Mouse (Mus musculus) heart, postnatal 4 days (tissue): ENCODE results near the gene Hus1. TPM values are rescaled to one million over a fixed set of nuclear protein-coding genes. Genes with fewer than 3 reads are reported as not detected.

ENCODE experiments used
- DNase-seq: peaks from one replicate; pipeline ENCODE4 v3.0.0; 2021
- total RNA-seq, 2 experiments: library from RNA; stranded (reverse); gene quantifications; 2 replicates each; pipeline ENCODE4 v1.2.3; 2021

Gene Hus1
- 10 to 100 TPM; 17.4 to 17.6 TPM for total RNA-seq

- peak; percentile 94 for DNase-seq
These were observed at the start of gene Hus1 for GRCm38 (mm10) chr11:9010853-9011339. TSS of gene Hus1 (minus strand) at chr11:9011191.

GRCm38 (mm10) chr11:9060484-9060883 is 49.5 kb upstream of the Hus1 start:
- no peak for DNase-seq

GRCm38 (mm10) chr11:9060029-9060428 is 49.0 kb upstream of the Hus1 start:
- DNase-seq: no peak

- DNase-seq: no peak
These were observed 46.7 kb upstream of the Hus1 start for GRCm38 (mm10) chr11:9057711-9058110.

- DNase-seq: no peak
These were observed 45.9 kb upstream of the Hus1 start for GRCm38 (mm10) chr11:9056937-9057336.

- DNase-seq: no peak
These were observed 40.9 kb upstream of the Hus1 start for GRCm38 (mm10) chr11:9051895-9052294.

GRCm38 (mm10) chr11:9050241-9050640 is 39.2 kb upstream of the Hus1 start:
- DNase-seq: no peak

GRCm38 (mm10) chr11:9048703-9049060 is 37.7 kb upstream of the Hus1 start, which contains the start of gene Sun3:
TSS of gene Sun3 (minus strand) at chr11:9048991.
- DNase-seq: no peak

- peak; percentile 90 for DNase-seq
These were observed 37.2 kb upstream of the Hus1 start, which contains the start of gene Gm11992 for GRCm38 (mm10) chr11:9048011-9048702. TSS of gene Gm11992 (plus strand) at chr11:9048594.

GRCm38 (mm10) chr11:9047044-9047443 is 36.1 kb upstream of the Hus1 start:
- DNase-seq: peak; percentile 38

GRCm38 (mm10) chr11:9046546-9046945 is 35.6 kb upstream of the Hus1 start:
- DNase-seq: no peak

GRCm38 (mm10) chr11:9031530-9031929 is 20.5 kb upstream of the Hus1 start:
- DNase-seq: no peak

- DNase-seq: peak; percentile 40
These were observed 14.2 kb upstream of the Hus1 start for GRCm38 (mm10) chr11:9025211-9025610.

- DNase-seq: peak; percentile 18
These were observed 13.8 kb upstream of the Hus1 start for GRCm38 (mm10) chr11:9024782-9025181.

GRCm38 (mm10) chr11:9020207-9020606 is 9.2 kb upstream of the Hus1 start:
- DNase-seq: no peak

- no peak for DNase-seq
These were observed 7.7 kb upstream of the Hus1 start for GRCm38 (mm10) chr11:9018491-9019267.

GRCm38 (mm10) chr11:9014740-9015139 is 3.7 kb upstream of the Hus1 start:
- no peak for DNase-seq

- DNase-seq: no peak
These were observed 357 bp upstream of the Hus1 start for GRCm38 (mm10) chr11:9011348-9011747.

GRCm38 (mm10) chr11:9010416-9010815 is 575 bp downstream of the Hus1 start:
- DNase-seq: peak; percentile 29

GRCm38 (mm10) chr11:9008761-9009160 is 2.2 kb downstream of the Hus1 start:
- no peak for DNase-seq

GRCm38 (mm10) chr11:8988084-8988483 is 22.9 kb downstream of the Hus1 start:
- DNase-seq: no peak

GRCm38 (mm10) chr11:8986058-8986457 is 24.9 kb downstream of the Hus1 start:
- no peak for DNase-seq

GRCm38 (mm10) chr11:8983237-8983861 is 27.6 kb downstream of the Hus1 start:
- DNase-seq: peak; percentile 83
